Mouse (Mus musculus) midbrain, embryonic 12.5 days (tissue): ENCODE measurements at regions not wholly inside any gene's neighbourhood (a gene's known extent, or its start where the extent isn't known, plus 50 kb on each side); places are given as distances from the start of the nearest gene placed in this dataset.

Experiments used
- ATAC-seq: fragments of 200-750 bp; cut with Nextera tagmentation; 2 replicates; pipeline ENCODE4 v1.8.0; 2017; ENCODE audit warnings: low read depth, moderate TSS enrichment, moderate library complexity; ENCODE audit not compliant: low FRiP score
- H3K27ac ChIP-seq: fragments of 300-500 bp; sonication (generic); replicated peaks from 2 replicates; pipeline ENCODE4 v1.5.1; 2016; ENCODE audit warnings: mild to moderate bottlenecking
- H3K27me3 ChIP-seq: fragments of 300-500 bp; sonication (generic); 2 replicates; pipeline ENCODE4 v1.6.1; 2016; ENCODE audit warnings: mild to moderate bottlenecking
- H3K36me3 ChIP-seq: fragments of 300-500 bp; sonication (generic); 2 replicates; pipeline ENCODE4 v1.6.1; 2016
- H3K4me1 ChIP-seq: fragments of 300-500 bp; sonication (generic); 2 replicates; pipeline ENCODE4 v1.6.1; 2016
- H3K4me2 ChIP-seq: fragments of 300-500 bp; sonication (generic); replicated peaks from 2 replicates; pipeline ENCODE4 v1.6.1; 2016; ENCODE audit warnings: mild to moderate bottlenecking, moderate library complexity
- H3K4me3 ChIP-seq: fragments of 300-500 bp; sonication (generic); 2 replicates; pipeline ENCODE4 v1.5.1; 2016; ENCODE audit warnings: mild to moderate bottlenecking
- H3K9ac ChIP-seq: fragments of 300-500 bp; sonication (generic); replicated peaks from 2 replicates; pipeline ENCODE4 v1.6.1; 2016; ENCODE audit warnings: mild to moderate bottlenecking, moderate library complexity
- H3K9me3 ChIP-seq: fragments of 300-500 bp; sonication (generic); 2 replicates; pipeline ENCODE4 v1.6.1; 2016; ENCODE audit warnings: mild to moderate bottlenecking
- WGBS: fragments of 180-500 bp; shearing (Covaris S2); methylation state at CpG from one replicate; pipeline ENCODE4 v1.1.7; 2016; 5-methylcytosine and 5-hydroxymethylcytosine counted together

DNA sequence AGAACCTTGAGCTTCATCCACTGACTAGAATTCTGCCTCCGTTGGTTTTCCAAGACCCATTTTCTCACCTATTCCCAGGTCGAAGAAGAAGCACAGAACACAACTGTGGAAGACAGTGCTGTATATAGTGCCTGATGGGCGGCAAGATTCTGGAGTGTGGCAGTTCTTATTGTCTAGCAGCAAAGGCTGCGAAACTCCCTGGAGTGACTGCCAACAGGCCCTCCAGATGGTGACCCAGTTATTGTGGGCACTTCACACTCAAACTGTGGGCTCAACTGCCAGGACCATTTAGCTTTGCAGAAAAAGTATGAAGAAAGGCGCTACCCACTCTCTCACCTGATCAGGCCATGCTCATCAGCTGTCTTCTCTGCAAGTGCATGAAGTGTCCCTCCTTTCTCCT is 653.4 kb downstream of the Ets1 start:
- Histone ChIP-seq H3K36me3 (no peaks in the 10 kb centered on the region), H3K4me3 (no peak overlapping the region), H3K9ac (no peak overlapping the region), H3K27me3 (no peaks in the 10 kb centered on the region), H3K27ac (no peak overlapping the region), H3K4me2 (no peak overlapping the region), H3K9me3 (no peaks in the 10 kb centered on the region), H3K4me1 (no peaks in the 10 kb centered on the region)
- ATAC-seq: no peak
- 86% methylated on average over 5 of the region's 5 CpGs for WGBS

DNA sequence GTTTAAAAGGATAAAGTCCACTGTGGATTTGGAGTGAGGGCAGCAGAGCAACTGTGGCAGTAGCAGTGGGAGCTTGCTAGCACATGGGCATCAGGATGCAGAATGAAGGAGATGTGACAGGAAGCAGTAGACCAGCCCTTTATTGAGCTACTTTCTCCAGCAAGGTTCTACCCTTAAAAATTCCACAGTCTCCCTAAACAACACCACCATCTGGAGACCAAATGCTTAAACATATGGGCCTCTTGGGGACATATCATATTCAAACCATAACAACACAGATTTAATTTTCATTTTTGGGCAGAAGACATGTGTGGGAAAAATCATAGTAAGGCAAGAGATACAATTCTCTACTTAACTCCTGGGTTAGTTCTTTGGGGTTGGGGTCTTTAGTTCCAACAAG is 656.1 kb downstream of the Ets1 start:
- H3K4me2 ChIP-seq: no peak overlapping the region
- no peaks in the 10 kb centered on the region for H3K9me3 ChIP-seq
- no peak overlapping the region for H3K9ac ChIP-seq
- no peak overlapping the region for H3K27ac ChIP-seq
- H3K36me3 ChIP-seq: no peaks in the 10 kb centered on the region
- no peaks in the 10 kb centered on the region for H3K27me3 ChIP-seq
- no peak for ATAC-seq
- no peak overlapping the region for H3K4me3 ChIP-seq
- no peaks in the 10 kb centered on the region for H3K4me1 ChIP-seq

DNA sequence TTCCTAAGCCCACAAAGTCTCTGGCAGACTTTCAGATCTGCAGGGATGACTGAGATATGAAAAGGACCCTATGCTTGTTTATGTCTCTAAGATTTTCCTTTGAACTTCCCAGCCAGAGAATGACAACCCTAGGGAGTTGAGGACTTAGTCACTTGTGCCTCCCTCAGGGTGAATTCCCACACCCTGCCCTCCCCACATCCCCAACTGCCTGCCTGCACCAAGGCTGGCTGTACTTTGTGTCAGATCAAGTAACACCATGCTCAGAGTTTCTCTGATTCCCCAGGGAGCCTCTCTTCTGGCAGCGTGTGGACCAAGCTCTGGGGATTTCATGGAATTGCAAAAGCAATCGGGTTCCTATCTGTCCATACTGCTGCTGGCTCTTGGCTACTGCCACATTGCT is 659.9 kb downstream of the Ets1 start:
- 12% methylated on average over 2 of the region's 2 CpGs for whole genome bisulfite sequencing
- H3K27me3 ChIP-seq: no peaks in the 10 kb centered on the region
- H3K4me1 ChIP-seq: no peaks in the 10 kb centered on the region
- no peak overlapping the region for H3K4me2 ChIP-seq
- H3K27ac ChIP-seq: no peak overlapping the region
- H3K36me3 ChIP-seq: no peaks in the 10 kb centered on the region
- no peak overlapping the region for H3K4me3 ChIP-seq
- no peak for ATAC-seq
- no peak overlapping the region for H3K9ac ChIP-seq
- H3K9me3 ChIP-seq: no peaks in the 10 kb centered on the region

DNA sequence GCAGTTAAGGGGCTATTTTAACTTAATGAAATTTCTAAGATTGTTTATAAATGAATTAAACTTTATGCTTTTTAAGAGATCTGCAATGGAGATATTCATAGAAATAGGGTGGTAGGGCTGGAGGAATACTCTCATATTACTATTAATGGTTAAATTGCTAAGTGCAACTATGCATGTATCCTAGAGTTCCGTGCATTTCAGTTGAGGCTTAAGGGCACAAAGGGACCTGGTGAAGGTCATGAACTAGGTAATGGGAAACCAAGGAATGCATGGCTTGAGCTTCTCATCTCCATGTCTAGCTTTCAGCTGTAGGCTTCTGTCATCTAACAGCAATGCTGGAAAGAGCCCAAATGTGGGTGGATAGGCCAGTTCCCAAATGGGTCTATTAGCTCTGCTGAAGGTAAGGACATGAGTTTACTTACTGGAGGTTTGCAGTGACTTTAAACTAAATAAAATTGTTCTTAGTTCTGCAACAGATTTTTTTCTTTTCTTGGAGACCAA is 683.6 kb downstream of the Ets1 start:
- Histone ChIP-seq H3K9ac (no peak overlapping the region), H3K27ac (no peak overlapping the region), H3K9me3 (no peaks in the 10 kb centered on the region), H3K27me3 (no peaks in the 10 kb centered on the region), H3K4me2 (no peak overlapping the region), H3K4me3 (no peak overlapping the region), H3K4me1 (no peaks in the 10 kb centered on the region), H3K36me3 (no peaks in the 10 kb centered on the region)
- WGBS: 86% methylated on average over 1 of the region's 1 CpGs
- no peak for ATAC-seq

DNA sequence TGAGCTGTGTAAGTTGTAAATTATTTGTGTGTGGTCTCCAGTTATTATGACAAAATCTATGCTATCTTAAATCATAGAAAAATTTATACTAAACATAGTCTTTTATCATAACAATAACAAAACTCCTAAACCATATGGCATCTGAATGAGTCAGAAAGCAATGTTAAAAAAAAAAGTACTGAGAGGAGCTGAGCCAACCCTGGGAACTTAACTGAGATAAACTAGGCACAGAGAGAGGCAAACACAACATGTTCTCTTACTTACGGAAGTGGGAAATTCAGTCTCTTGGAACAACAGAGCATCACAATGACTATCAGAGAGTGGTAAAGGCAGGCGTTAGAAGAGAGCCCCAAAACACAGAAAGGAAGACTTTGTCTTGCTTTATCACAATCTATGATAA is 691.7 kb downstream of the Ets1 start:
- no peaks in the 10 kb centered on the region for H3K4me1 ChIP-seq
- no peaks in the 10 kb centered on the region for H3K9me3 ChIP-seq
- H3K36me3 ChIP-seq: no peaks in the 10 kb centered on the region
- no peaks in the 10 kb centered on the region for H3K27me3 ChIP-seq
- no peak overlapping the region for H3K9ac ChIP-seq
- no peak overlapping the region for H3K27ac ChIP-seq
- H3K4me3 ChIP-seq: no peak overlapping the region
- no peak for ATAC-seq
- no peak overlapping the region for H3K4me2 ChIP-seq
- WGBS: 86% methylated on average over 2 of the region's 2 CpGs

DNA sequence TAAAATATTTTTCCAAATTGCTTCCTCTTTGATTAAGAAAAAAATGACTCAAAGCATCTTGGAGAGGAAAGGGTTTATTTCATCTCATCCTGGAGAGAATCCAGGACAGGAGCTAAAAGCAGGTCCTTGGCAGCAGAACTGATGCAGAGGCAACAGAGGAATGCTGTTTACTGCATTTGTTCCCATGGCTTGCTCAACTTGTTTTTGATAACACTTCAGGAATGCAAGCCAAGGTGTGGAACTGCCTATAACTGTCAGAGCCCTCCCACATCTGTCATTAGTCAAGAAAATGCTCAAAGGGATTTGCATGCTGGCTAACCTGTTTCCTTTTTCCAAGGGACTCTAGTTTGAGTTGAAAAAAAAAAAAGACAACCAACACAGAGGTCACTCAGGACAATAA is 714.2 kb downstream of the Ets1 start:
- ATAC-seq: no peak
- no peak overlapping the region for H3K9ac ChIP-seq

DNA sequence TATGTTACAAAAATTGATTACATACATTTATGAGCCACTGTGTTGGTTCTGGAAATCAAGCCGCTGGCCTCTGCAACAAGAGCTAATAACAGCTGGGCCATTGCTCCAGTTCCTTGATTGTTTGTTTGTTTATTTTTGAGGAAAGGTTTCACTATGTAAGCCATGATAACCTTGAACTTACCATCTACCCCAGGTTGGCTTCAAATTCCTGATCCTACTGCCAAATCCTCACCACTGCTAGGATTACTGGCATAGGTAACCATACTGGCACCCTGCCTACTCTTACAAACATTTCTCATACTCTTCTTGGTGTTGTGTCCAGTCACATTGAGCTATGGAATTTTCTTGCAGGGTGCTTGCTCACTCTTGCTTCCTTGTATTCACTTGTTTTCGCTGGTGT is 720.6 kb downstream of the Ets1 start:
- Histone ChIP-seq H3K4me2 (no peak overlapping the region), H3K4me1 (no peaks in the 10 kb centered on the region), H3K27me3 (no peaks in the 10 kb centered on the region), H3K36me3 (no peaks in the 10 kb centered on the region), H3K9me3 (no peaks in the 10 kb centered on the region), H3K9ac (no peak overlapping the region), H3K27ac (no peak overlapping the region), H3K4me3 (no peak overlapping the region)
- no peak for ATAC-seq
- 89% methylated on average over 2 of the region's 2 CpGs for WGBS

More for the DNA sequence above, 714.2 kb downstream of the Ets1 start:
- H3K36me3 ChIP-seq: no peaks in the 10 kb centered on the region
- H3K27ac ChIP-seq: no peak overlapping the region
- no peaks in the 10 kb centered on the region for H3K9me3 ChIP-seq
- no peak overlapping the region for H3K4me3 ChIP-seq
- no peaks in the 10 kb centered on the region for H3K27me3 ChIP-seq
- H3K4me2 ChIP-seq: no peak overlapping the region
- no peaks in the 10 kb centered on the region for H3K4me1 ChIP-seq

DNA sequence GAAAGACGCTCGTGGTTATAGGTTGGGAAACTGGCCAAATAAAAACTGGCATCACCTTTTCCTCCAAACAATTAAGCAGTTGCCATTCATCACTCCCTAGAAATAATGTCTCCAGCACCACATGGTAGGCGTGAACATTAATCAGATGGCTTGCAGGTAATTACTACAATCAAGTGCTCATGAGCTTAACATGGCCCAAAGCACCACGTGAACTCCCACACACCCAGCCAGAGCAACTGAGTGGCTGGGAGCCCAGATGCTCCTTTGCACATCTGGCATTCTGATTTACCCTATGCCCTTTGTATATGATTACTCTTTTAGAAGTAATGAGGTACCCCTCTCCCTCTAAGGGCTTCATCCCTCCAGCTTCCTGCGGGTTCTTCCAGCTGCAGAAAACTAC is 724.9 kb downstream of the Ets1 start:
- Histone ChIP-seq H3K27me3 (no peaks in the 10 kb centered on the region), H3K4me1 (no peaks in the 10 kb centered on the region), H3K4me3 (no peak overlapping the region), H3K27ac (no peak overlapping the region), H3K9me3 (no peaks in the 10 kb centered on the region), H3K9ac (no peak overlapping the region), H3K4me2 (no peak overlapping the region), H3K36me3 (no peaks in the 10 kb centered on the region)
- WGBS: 81% methylated on average over 5 of the region's 5 CpGs
- ATAC-seq: no peak

DNA sequence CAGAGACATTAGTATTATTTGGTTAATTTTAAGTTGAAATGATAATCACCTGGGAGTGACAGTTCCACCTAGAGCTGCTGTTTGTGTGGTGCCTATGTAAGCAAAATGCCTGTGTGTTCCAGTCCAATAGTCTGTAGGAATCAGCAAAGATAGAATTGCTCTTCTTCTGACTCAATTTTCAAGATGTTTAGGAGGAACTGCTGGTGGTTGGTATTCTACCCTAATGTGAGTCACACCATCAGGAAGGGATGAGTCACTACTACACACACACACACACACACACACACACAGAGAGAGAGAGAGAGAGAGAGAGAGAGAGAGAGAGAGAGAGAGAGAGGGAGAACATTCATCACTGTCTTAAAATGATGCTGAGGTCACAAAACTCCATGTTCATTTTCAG is 753.1 kb downstream of the Ets1 start:
- Histone ChIP-seq H3K36me3 (no peaks in the 10 kb centered on the region), H3K27me3 (no peaks in the 10 kb centered on the region), H3K4me1 (no peaks in the 10 kb centered on the region), H3K27ac (no peak overlapping the region), H3K4me2 (no peak overlapping the region), H3K9ac (no peak overlapping the region), H3K9me3 (no peaks in the 10 kb centered on the region), H3K4me3 (no peak overlapping the region)
- ATAC-seq: no peak

DNA sequence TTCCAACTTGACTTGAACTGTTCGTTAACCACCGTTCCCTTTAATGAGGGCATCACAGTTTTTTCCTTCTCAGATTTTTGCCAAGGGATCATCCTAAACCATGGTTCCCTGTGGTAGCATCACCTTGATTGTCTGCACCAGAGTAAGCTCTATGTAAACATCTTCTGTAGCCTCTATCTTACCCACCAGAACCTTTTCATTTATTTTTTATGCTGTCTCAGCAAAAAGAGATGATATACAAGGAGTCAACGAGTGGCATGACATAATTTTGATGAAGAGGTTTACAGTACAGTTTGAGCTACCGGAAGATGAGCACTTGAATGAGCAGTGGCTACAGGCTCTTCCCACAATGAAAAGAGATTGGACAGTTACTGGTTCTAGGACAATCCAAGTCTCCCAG is 768.7 kb downstream of the Ets1 start:
- 94% methylated on average over 4 of the region's 4 CpGs for WGBS
- H3K27me3 ChIP-seq: no peaks in the 10 kb centered on the region

DNA sequence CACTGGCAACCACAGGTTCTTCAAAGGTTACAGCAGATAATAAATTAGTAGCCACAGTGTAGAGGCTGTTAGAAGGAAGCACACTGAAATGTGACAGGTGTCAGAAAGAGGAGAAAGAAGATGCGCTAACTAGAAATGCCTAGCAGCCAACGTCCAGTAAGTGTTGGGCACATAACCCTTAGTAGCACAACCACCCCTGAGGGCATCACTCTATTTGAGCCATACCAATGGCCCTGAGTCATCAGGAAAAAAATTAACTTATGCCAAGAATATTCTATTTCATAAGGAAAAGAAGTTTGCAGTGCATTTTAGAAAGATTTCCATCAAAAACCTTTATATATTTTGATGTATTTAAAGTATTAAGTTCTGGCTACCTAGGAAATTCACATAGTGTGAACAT is 771.5 kb downstream of the Ets1 start:
- Histone ChIP-seq H3K9me3 (peaks cover 4% of the 10 kb centered on the region), H3K4me1 (no peaks in the 10 kb centered on the region), H3K4me3 (no peak overlapping the region), H3K9ac (no peak overlapping the region), H3K27me3 (no peaks in the 10 kb centered on the region), H3K4me2 (no peak overlapping the region), H3K27ac (no peak overlapping the region), H3K36me3 (no peaks in the 10 kb centered on the region)
- no peak for ATAC-seq
- 97% methylated on average over 2 of the region's 2 CpGs for WGBS

More for the DNA sequence above, 768.7 kb downstream of the Ets1 start:
- no peak overlapping the region for H3K9ac ChIP-seq
- ATAC-seq: no peak
- no peak overlapping the region for H3K27ac ChIP-seq
- H3K9me3 ChIP-seq: peaks cover 4% of the 10 kb centered on the region
- H3K4me3 ChIP-seq: no peak overlapping the region
- H3K36me3 ChIP-seq: no peaks in the 10 kb centered on the region
- no peak overlapping the region for H3K4me2 ChIP-seq
- no peaks in the 10 kb centered on the region for H3K4me1 ChIP-seq

DNA sequence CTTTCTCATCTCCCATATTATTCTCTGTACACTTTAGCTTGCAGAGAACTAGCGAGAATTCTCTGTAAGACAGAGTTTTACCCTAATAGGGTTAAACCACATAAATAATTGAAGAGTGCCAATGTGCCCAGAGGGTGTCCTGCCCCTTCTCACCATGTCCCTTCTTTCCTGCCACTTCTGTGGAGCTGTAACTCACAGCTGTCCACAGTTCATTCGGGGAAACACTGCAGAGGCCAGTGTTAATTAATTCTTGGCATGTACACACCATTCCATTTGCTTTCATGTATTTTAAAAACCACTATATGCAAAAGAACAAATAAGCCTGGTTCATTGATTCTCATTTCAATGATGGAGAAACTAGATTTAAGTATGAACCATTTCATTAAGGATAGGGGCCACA is 787.8 kb downstream of the Ets1 start:
- Histone ChIP-seq H3K4me3 (no peak overlapping the region), H3K9me3 (no peaks in the 10 kb centered on the region), H3K36me3 (no peaks in the 10 kb centered on the region), H3K9ac (no peak overlapping the region), H3K27me3 (no peaks in the 10 kb centered on the region), H3K27ac (no peak overlapping the region), H3K4me1 (no peaks in the 10 kb centered on the region; the same call in 1 of the 2 replicates), H3K4me2 (no peak overlapping the region)
- ATAC-seq: no peak
- 62% methylated on average over 2 of the region's 2 CpGs for WGBS

DNA sequence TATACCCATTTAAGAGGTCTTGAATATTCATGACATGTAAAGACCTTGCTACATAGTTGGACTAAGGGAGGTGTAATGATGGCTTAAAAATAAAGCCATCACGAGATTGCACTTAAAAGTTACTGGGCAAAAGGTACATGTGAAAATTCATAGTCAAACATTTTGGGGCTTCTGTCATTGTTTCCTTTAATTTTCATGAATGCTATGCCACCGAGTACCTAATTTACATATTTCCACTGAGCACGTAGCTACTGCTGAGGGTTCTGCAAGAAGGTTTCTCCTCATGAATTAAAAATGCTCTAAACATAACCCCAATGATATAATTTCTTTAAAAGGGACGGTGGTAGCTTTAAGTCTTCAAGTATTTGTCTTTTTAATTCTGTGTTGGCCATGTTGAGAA is 800.4 kb downstream of the Ets1 start:
- H3K9ac ChIP-seq: no peak overlapping the region
- no peaks in the 10 kb centered on the region for H3K4me1 ChIP-seq
- H3K27ac ChIP-seq: no peak overlapping the region
- H3K36me3 ChIP-seq: no peaks in the 10 kb centered on the region
- no peaks in the 10 kb centered on the region for H3K9me3 ChIP-seq
- no peak for ATAC-seq
- no peak overlapping the region for H3K4me2 ChIP-seq
- no peaks in the 10 kb centered on the region for H3K27me3 ChIP-seq
- 83% methylated on average over 4 of the region's 4 CpGs for whole genome bisulfite sequencing
- H3K4me3 ChIP-seq: no peak overlapping the region
